Mouse (Mus musculus) neutrophil, adult 5-6 weeks (primary cell): ENCODE data around the gene Zcchc12. TPM values are rescaled to one million over a fixed set of nuclear protein-coding genes. Genes with fewer than 3 reads are reported as not detected.

Source experiments
- total RNA-seq: library from RNA; stranded (forward); fragments of 200-1000 nt; gene quantifications from 2 replicates; pipeline ENCODE4 v1.2.3, GENCODE M21; 2017

Zcchc12 gene
- total RNA-seq, 1 experiment from 2014 or later = not detected

Other genes starting within 250 kb of the Zcchc12 start
- 117 and 123 TPM in 2 replicates for gene Il13ra1, start 83.8 kb upstream of the Zcchc12 start, total RNA-seq
- gene Lonrf3, start 132.4 kb downstream of the Zcchc12 start, total RNA-seq = 0.58 and 1.5 TPM in 2 replicates
- not detected in 2 replicates for gene Gm6268, start 205.4 kb downstream of the Zcchc12 start, total RNA-seq